Mouse (Mus musculus): ENCODE results near the gene Cmtm7.

Gene Cmtm7

GRCm38 (mm10) chr9:114781526-114782212, at the start of gene Cmtm7:
Cmtm7 (minus strand) TSS chr9:114781856.
- DNase-seq (ENCODE audit: low read depth, low spot score), result no peak

- no peak for DNase-seq (ENCODE audit: low read depth, low spot score)
These were observed 48.7 kb upstream of the Cmtm7 start for GRCm38 (mm10) chr9:114830351-114830750.

GRCm38 (mm10) chr9:114829669-114830068, 48.0 kb upstream of the Cmtm7 start:
- no peak for DNase-seq (ENCODE audit: low read depth, low spot score)

GRCm38 (mm10) chr9:114828377-114828776, 46.7 kb upstream of the Cmtm7 start:
- DNase-seq (ENCODE audit: low read depth, low spot score), result no peak

- no peak for DNase-seq (ENCODE audit: low read depth, low spot score)
These were observed 45.7 kb upstream of the Cmtm7 start for GRCm38 (mm10) chr9:114827242-114827852.

GRCm38 (mm10) chr9:114824166-114824565, 42.5 kb upstream of the Cmtm7 start:
- no peak for DNase-seq (ENCODE audit: low read depth, low spot score)

- no peak for DNase-seq (ENCODE audit: low read depth, low spot score)
These were observed 40.1 kb upstream of the Cmtm7 start for GRCm38 (mm10) chr9:114821548-114822289.

GRCm38 (mm10) chr9:114818918-114819317, 37.3 kb upstream of the Cmtm7 start:
- DNase-seq (ENCODE audit: low read depth, low spot score), result no peak

- DNase-seq (ENCODE audit: low read depth, low spot score), result no peak
These were observed 35.4 kb upstream of the Cmtm7 start for GRCm38 (mm10) chr9:114817012-114817411.

- no peak for DNase-seq (ENCODE audit: low read depth, low spot score)
These were observed 34.5 kb upstream of the Cmtm7 start for GRCm38 (mm10) chr9:114816121-114816520.

GRCm38 (mm10) chr9:114815315-114815714, 33.7 kb upstream of the Cmtm7 start:
- no peak for DNase-seq (ENCODE audit: low read depth, low spot score)

GRCm38 (mm10) chr9:114812001-114812400, 30.3 kb upstream of the Cmtm7 start:
- DNase-seq (ENCODE audit: low read depth, low spot score), result no peak

GRCm38 (mm10) chr9:114810837-114811236, 29.2 kb upstream of the Cmtm7 start:
- DNase-seq (ENCODE audit: low read depth, low spot score), result no peak

GRCm38 (mm10) chr9:114808671-114809070, 27.0 kb upstream of the Cmtm7 start:
- DNase-seq (ENCODE audit: low read depth, low spot score), result no peak

GRCm38 (mm10) chr9:114807261-114807660, 25.6 kb upstream of the Cmtm7 start:
- DNase-seq (ENCODE audit: low read depth, low spot score), result no peak

- DNase-seq (ENCODE audit: low read depth, low spot score), result no peak
These were observed 23.6 kb upstream of the Cmtm7 start for GRCm38 (mm10) chr9:114805151-114805671.

GRCm38 (mm10) chr9:114802191-114802590, 20.5 kb upstream of the Cmtm7 start:
- no peak for DNase-seq (ENCODE audit: low read depth, low spot score)

- no peak for DNase-seq (ENCODE audit: low read depth, low spot score)
These were observed 19.6 kb upstream of the Cmtm7 start for GRCm38 (mm10) chr9:114801301-114801700.

GRCm38 (mm10) chr9:114799498-114800107, 17.9 kb upstream of the Cmtm7 start:
- no peak for DNase-seq (ENCODE audit: low read depth, low spot score)

GRCm38 (mm10) chr9:114798845-114799244, 17.2 kb upstream of the Cmtm7 start:
- no peak for DNase-seq (ENCODE audit: low read depth, low spot score)

GRCm38 (mm10) chr9:114797329-114798004, 15.8 kb upstream of the Cmtm7 start:
- peak; percentile 50 for DNase-seq (ENCODE audit: low read depth, low spot score)
